Mouse (Mus musculus) lung, adult 2 months (tissue): ENCODE measurements around the gene Dhrs3.

ENCODE experiments used
- CTCF ChIP-seq: fragments of 200-500 bp; IDR thresholded peaks from 2 replicates; pipeline ENCODE4 v1.5.1; 2011; ENCODE audit warnings: mild to moderate bottlenecking, low read length, control low read depth; ENCODE audit not compliant: insufficient read depth
- POLR2A ChIP-seq: fragments of 200-500 bp; IDR thresholded peaks from 2 replicates; pipeline ENCODE4 v1.6.1; 2011; ENCODE audit warnings: low read depth, mild to moderate bottlenecking, control low read depth, low read length, borderline replicate concordance; ENCODE audit errors: extremely low read depth

DNA sequence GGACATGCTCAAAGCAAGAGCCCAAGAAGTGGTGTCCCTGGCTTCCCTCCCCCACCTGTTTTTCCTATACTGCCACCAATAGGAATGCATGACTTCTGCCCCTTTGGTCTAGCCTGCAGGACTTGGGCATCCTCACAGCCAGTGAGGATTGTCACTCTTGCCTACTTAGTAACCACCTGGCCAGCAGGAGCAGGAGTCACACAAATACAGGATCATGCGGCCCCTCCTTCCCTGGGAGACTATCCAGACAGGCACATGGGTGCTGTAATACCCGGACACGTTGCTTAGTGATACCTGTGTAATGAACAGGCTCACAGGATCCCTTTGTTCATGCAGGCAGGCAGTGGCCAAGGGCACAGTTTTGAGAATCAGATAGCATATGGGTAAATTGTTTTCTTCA, 17.7 kb downstream of the Dhrs3 start:
- TF ChIP-seq CTCF (no peak), POLR2A (no peak)
